Mouse (Mus musculus): ENCODE measurements at regions not wholly inside any gene's neighbourhood (a gene's known extent, or its start where the extent isn't known, plus 50 kb on each side); places are given as distances from the start of the nearest gene placed in this dataset.

GRCm38 (mm10) chr17:61696717-61697116 is 1184.4 kb downstream of the Efna5 start:
- Histone ChIP-seq H3K9me3 (ENCODE audit: control insufficient read depth, low read length) (no peaks in the 10 kb centered on the region), H3K9ac (replicated peaks; ENCODE audit: low read length) (no peak overlapping the region), H3K4me1 (ENCODE audit: control insufficient read depth, insufficient read depth, low read length) (no peaks in the 10 kb centered on the region), H3K4me3 (replicated peaks; ENCODE audit: low read depth, low read length) (no peak overlapping the region), H3K27ac (replicated peaks; ENCODE audit: low read depth, low read length) (no peak overlapping the region), H3K27me3 (ENCODE audit: control insufficient read depth, insufficient read depth, low read length) (no peaks in the 10 kb centered on the region), H3K4me2 (ENCODE audit: low read length) (no peak overlapping the region), H3K36me3 (ENCODE audit: control insufficient read depth, insufficient read depth, low read length) (no peaks in the 10 kb centered on the region)
- DNase-seq (no peak), ATAC-seq (ENCODE audit: low FRiP score, low TSS enrichment) (no peak)
- 95% methylated on average over 2 of the region's 2 CpGs for WGBS

- Histone ChIP-seq H3K4me2 (ENCODE audit: low read length) (no peak overlapping the region), H3K27me3 (ENCODE audit: control insufficient read depth, insufficient read depth, low read length) (no peaks in the 10 kb centered on the region), H3K4me3 (replicated peaks; ENCODE audit: low read depth, low read length) (no peak overlapping the region), H3K36me3 (ENCODE audit: control insufficient read depth, insufficient read depth, low read length) (no peaks in the 10 kb centered on the region), H3K9ac (replicated peaks; ENCODE audit: low read length) (no peak overlapping the region), H3K27ac (replicated peaks; ENCODE audit: low read depth, low read length) (no peak overlapping the region), H3K9me3 (ENCODE audit: control insufficient read depth, low read length) (no peaks in the 10 kb centered on the region), H3K4me1 (ENCODE audit: control insufficient read depth, insufficient read depth, low read length) (no peaks in the 10 kb centered on the region)
- no peak for ATAC-seq (ENCODE audit: low FRiP score, low TSS enrichment)
- 73% methylated on average over 4 of the region's 4 CpGs for WGBS
- no peak for DNase-seq
Observed at GRCm38 (mm10) chr17:61686325-61686724, 1194.8 kb downstream of the Efna5 start.

GRCm38 (mm10) chr17:61684524-61684923 is 1196.6 kb downstream of the Efna5 start:
- Histone ChIP-seq H3K9ac (replicated peaks; ENCODE audit: low read length) (no peak overlapping the region), H3K27me3 (ENCODE audit: control insufficient read depth, insufficient read depth, low read length) (no peaks in the 10 kb centered on the region), H3K27ac (replicated peaks; ENCODE audit: low read depth, low read length) (no peak overlapping the region), H3K4me2 (ENCODE audit: low read length) (no peak overlapping the region), H3K9me3 (ENCODE audit: control insufficient read depth, low read length) (no peaks in the 10 kb centered on the region), H3K4me1 (ENCODE audit: control insufficient read depth, insufficient read depth, low read length) (no peaks in the 10 kb centered on the region), H3K4me3 (replicated peaks; ENCODE audit: low read depth, low read length) (no peak overlapping the region), H3K36me3 (ENCODE audit: control insufficient read depth, insufficient read depth, low read length) (no peaks in the 10 kb centered on the region)
- DNase-seq, result no peak
- 89% methylated on average over 1 of the region's 1 CpGs for WGBS
- no peak for ATAC-seq (ENCODE audit: low FRiP score, low TSS enrichment)

- Histone ChIP-seq H3K27me3 (ENCODE audit: control insufficient read depth, insufficient read depth, low read length) (no peaks in the 10 kb centered on the region), H3K4me1 (ENCODE audit: control insufficient read depth, insufficient read depth, low read length) (no peaks in the 10 kb centered on the region), H3K36me3 (ENCODE audit: control insufficient read depth, insufficient read depth, low read length) (no peaks in the 10 kb centered on the region), H3K9ac (replicated peaks; ENCODE audit: low read length) (no peak overlapping the region), H3K4me3 (replicated peaks; ENCODE audit: low read depth, low read length) (no peak overlapping the region), H3K4me2 (ENCODE audit: low read length) (no peak overlapping the region), H3K27ac (replicated peaks; ENCODE audit: low read depth, low read length) (no peak overlapping the region), H3K9me3 (ENCODE audit: control insufficient read depth, low read length) (no peaks in the 10 kb centered on the region)
- 93% methylated on average over 1 of the region's 1 CpGs for WGBS
- no peak for DNase-seq
- ATAC-seq (ENCODE audit: low FRiP score, low TSS enrichment), result no peak
Observed at GRCm38 (mm10) chr17:61670651-61671050, 1210.5 kb downstream of the Efna5 start.

- no peak for DNase-seq
- no peak overlapping the region for H3K4me3 ChIP-seq (replicated peaks; ENCODE audit: low read depth, low read length)
Observed at GRCm38 (mm10) chr17:61667428-61667827, 1213.7 kb downstream of the Efna5 start.

GRCm38 (mm10) chr17:61664926-61665325 is 1216.2 kb downstream of the Efna5 start:
- H3K27ac ChIP-seq (replicated peaks; ENCODE audit: low read depth, low read length), result no peak overlapping the region
- ATAC-seq (ENCODE audit: low FRiP score, low TSS enrichment) (no peak), DNase-seq (no peak)
- no peak overlapping the region for H3K4me3 ChIP-seq (replicated peaks; ENCODE audit: low read depth, low read length)
- peaks cover 8% of the 10 kb centered on the region for H3K9me3 ChIP-seq (ENCODE audit: control insufficient read depth, low read length)
- H3K4me2 ChIP-seq (ENCODE audit: low read length), result no peak overlapping the region
- no peak overlapping the region for H3K9ac ChIP-seq (replicated peaks; ENCODE audit: low read length)
- no peaks in the 10 kb centered on the region for H3K4me1 ChIP-seq (ENCODE audit: control insufficient read depth, insufficient read depth, low read length)
- no peaks in the 10 kb centered on the region for H3K36me3 ChIP-seq (ENCODE audit: control insufficient read depth, insufficient read depth, low read length)
- H3K27me3 ChIP-seq (ENCODE audit: control insufficient read depth, insufficient read depth, low read length), result no peaks in the 10 kb centered on the region

More at GRCm38 (mm10) chr17:61667428-61667827, 1213.7 kb downstream of the Efna5 start:
- Histone ChIP-seq H3K27ac (replicated peaks; ENCODE audit: low read depth, low read length) (no peak overlapping the region), H3K4me2 (ENCODE audit: low read length) (no peak overlapping the region), H3K9me3 (ENCODE audit: control insufficient read depth, low read length) (no peaks in the 10 kb centered on the region), H3K36me3 (ENCODE audit: control insufficient read depth, insufficient read depth, low read length) (no peaks in the 10 kb centered on the region), H3K27me3 (ENCODE audit: control insufficient read depth, insufficient read depth, low read length) (no peaks in the 10 kb centered on the region), H3K4me1 (ENCODE audit: control insufficient read depth, insufficient read depth, low read length) (no peaks in the 10 kb centered on the region), H3K9ac (replicated peaks; ENCODE audit: low read length) (no peak overlapping the region)
- no peak for ATAC-seq (ENCODE audit: low FRiP score, low TSS enrichment)

- H3K27me3 ChIP-seq (ENCODE audit: control insufficient read depth, insufficient read depth, low read length), result no peaks in the 10 kb centered on the region
- no peaks in the 10 kb centered on the region for H3K36me3 ChIP-seq (ENCODE audit: control insufficient read depth, insufficient read depth, low read length)
- H3K4me1 ChIP-seq (ENCODE audit: control insufficient read depth, insufficient read depth, low read length), result no peaks in the 10 kb centered on the region
- H3K27ac ChIP-seq (replicated peaks; ENCODE audit: low read depth, low read length), result no peak overlapping the region
- ATAC-seq (ENCODE audit: low FRiP score, low TSS enrichment), result no peak
- H3K4me3 ChIP-seq (replicated peaks; ENCODE audit: low read depth, low read length), result no peak overlapping the region
- H3K4me2 ChIP-seq (ENCODE audit: low read length), result no peak overlapping the region
- no peak overlapping the region for H3K9ac ChIP-seq (replicated peaks; ENCODE audit: low read length)
- DNase-seq, result no peak
- H3K9me3 ChIP-seq (ENCODE audit: control insufficient read depth, low read length), result no peaks in the 10 kb centered on the region
Observed at GRCm38 (mm10) chr17:61647576-61647975, 1233.5 kb downstream of the Efna5 start.

GRCm38 (mm10) chr17:61608286-61608685 is 1272.8 kb downstream of the Efna5 start:
- H3K9me3 ChIP-seq (ENCODE audit: control insufficient read depth, low read length), result no peaks in the 10 kb centered on the region
- DNase-seq (no peak), ATAC-seq (ENCODE audit: low FRiP score, low TSS enrichment) (no peak)
- H3K4me2 ChIP-seq (ENCODE audit: low read length), result no peak overlapping the region
- no peaks in the 10 kb centered on the region for H3K27me3 ChIP-seq (ENCODE audit: control insufficient read depth, insufficient read depth, low read length)
- no peak overlapping the region for H3K4me3 ChIP-seq (replicated peaks; ENCODE audit: low read depth, low read length)
- 93% methylated on average over 4 of the region's 4 CpGs for WGBS
- no peak overlapping the region for H3K27ac ChIP-seq (replicated peaks; ENCODE audit: low read depth, low read length)
- no peaks in the 10 kb centered on the region for H3K4me1 ChIP-seq (ENCODE audit: control insufficient read depth, insufficient read depth, low read length)
- no peaks in the 10 kb centered on the region for H3K36me3 ChIP-seq (ENCODE audit: control insufficient read depth, insufficient read depth, low read length)
- no peak overlapping the region for H3K9ac ChIP-seq (replicated peaks; ENCODE audit: low read length)

GRCm38 (mm10) chr17:61606729-61607481 is 1274.2 kb downstream of the Efna5 start:
- Histone ChIP-seq H3K27ac (replicated peaks; ENCODE audit: low read depth, low read length) (no peak overlapping the region), H3K9ac (replicated peaks; ENCODE audit: low read length) (no peak overlapping the region), H3K4me1 (ENCODE audit: control insufficient read depth, insufficient read depth, low read length) (no peaks in the 10 kb centered on the region), H3K9me3 (ENCODE audit: control insufficient read depth, low read length) (no peaks in the 10 kb centered on the region), H3K27me3 (ENCODE audit: control insufficient read depth, insufficient read depth, low read length) (no peaks in the 10 kb centered on the region), H3K4me3 (replicated peaks; ENCODE audit: low read depth, low read length) (no peak overlapping the region), H3K4me2 (ENCODE audit: low read length) (no peak overlapping the region; the same call in 1 of the 2 replicates), H3K36me3 (ENCODE audit: control insufficient read depth, insufficient read depth, low read length) (no peaks in the 10 kb centered on the region)
- ATAC-seq (ENCODE audit: low FRiP score, low TSS enrichment), result no peak
- 59% methylated on average over 14 of the region's 14 CpGs for WGBS
- DNase-seq, result peak; percentile 18

Measured in midbrain, embryonic 14.5 days (tissue).